Mouse (Mus musculus) bone marrow, adult 2 months (tissue): Measurements from ENCODE around the gene Zfp655.

Source experiments
- CTCF ChIP-seq: fragments of 200-500 bp; IDR thresholded peaks from 2 replicates; pipeline ENCODE4 v1.5.1; 2011; ENCODE audit warnings: low read length, control low read depth; ENCODE audit not compliant: control insufficient read depth, insufficient read depth
- POLR2A ChIP-seq: fragments of 200-500 bp; IDR thresholded peaks from 2 replicates; pipeline ENCODE4 v1.6.1; 2011; ENCODE audit warnings: low read depth, mild to moderate bottlenecking, control low read depth, low read length, borderline replicate concordance; ENCODE audit not compliant: control insufficient read depth

DNA sequence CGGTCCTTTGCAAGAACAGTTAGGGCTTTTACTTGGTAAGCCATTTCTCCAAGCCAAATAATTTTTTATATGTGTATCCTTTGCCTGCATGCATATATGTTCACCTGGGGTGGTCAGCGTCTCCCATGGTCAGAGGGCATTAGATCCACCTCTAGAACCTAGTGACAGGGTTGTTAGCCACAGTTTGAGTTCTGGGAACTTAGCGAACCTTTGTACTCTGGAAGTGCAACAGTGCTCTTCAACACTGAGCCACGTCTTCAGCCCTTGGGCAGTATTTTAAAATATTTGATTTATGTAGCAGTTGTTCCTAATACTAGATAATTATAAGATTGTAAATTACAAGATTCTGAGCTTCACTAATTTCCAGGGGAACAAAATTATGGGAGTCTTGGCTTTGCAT lies 874 bp upstream of the Zfp655 start:
- no peak for TF ChIP-seq POLR2A
- no peak for TF ChIP-seq CTCF
